Mouse (Mus musculus) cerebellum, adult 18-20 months (tissue): ENCODE data around the gene Fcrl1.
"Not testable (repeated sequence)": the region's sequence is repeated elsewhere in the genome, so short reads cannot be mapped to it uniquely, and the experiment has no call there.

Source experiments
- DNase-seq, 2 experiments: peaks; one replicate each; pipeline ENCODE4 v3.0.0; 2021

Fcrl1 gene

DNA sequence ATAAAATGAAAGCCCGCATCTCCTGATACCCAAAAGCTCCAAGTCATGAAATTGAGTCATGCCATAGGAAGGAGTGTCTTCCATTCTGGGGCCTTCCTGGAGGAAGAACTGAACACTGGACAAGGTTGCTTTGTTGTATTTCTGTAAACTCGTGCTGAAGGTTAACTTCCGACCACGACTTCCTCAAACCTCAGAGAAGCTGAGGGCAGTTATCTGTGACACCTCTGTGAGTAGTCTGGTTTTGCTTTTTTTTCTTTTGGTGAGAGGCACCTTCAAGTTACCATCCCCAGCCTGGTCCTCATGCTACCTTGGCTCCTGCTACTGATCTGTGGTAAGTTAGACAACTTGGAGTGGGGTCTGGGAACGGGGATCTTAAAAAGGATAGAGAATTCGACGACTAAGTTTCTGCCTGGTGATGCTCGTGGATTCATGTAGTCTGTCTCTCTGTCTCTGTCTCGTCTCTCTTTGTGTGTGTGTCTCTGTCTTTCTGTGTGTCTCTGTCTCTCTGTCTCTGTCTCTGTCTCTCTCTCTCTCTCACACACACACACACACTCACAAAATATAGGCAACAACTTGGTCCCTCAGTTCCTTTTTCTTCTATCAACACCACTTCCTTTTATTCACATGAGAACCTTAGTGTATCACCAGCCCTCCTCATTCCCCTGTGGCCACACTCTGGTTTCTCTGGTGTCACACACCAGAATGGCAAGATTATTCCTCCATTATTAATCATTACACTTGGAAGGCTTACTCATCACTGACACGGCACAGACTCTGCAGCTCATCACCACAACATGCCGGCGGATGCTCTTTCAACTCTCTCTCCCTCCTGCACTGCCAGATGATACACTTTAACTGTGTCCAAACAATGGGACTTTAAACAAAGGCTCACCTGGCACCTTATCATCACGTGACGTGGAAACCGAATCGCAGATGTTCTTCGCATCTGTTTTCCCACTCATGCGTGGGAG, at the start of gene Fcrl1:
Fcrl1 (plus strand) TSS at position 193 of the 971 bp plus-strand sequence.
- no peak for DNase-seq

DNA sequence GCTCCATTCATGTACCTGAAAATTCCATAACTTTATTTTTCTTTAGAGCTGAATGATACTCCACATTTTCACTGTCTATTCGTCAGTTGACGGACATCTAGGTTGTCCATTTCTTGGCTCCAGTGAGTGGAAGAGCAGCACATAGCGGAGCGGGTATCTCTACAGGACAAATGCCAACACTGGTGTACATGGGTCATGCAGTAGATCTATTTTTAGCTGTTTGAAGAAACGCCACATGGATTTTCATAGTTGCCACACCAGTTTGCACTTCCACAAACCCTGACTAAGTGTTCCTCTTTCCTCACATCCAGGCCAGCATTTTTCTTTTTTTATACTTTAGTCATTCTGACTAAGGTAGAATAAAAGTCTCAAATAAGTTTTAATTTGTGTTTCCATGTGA, 38.3 kb upstream of the Fcrl1 start:
- no peak for DNase-seq

DNA sequence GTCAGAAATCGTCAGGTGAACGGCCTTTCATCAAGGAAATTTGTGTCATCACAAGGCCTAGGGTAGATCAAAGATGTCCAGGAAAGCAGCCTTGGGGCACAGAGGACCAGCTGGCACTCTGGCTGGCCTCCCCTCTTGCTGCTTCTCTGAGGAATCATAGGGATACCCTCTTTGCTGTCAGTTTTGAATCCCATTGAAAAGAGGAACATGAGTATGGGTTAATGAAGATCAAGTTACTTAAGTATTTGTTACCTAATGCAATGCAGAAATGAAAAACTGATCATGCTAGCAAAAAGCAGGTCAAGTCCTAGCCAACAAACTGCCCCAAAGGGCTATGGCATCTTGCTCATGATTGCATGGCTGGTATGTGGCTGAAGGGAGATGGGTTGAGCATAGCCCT, 25.2 kb upstream of the Fcrl1 start:
- not testable (repeated sequence) for DNase-seq

DNA sequence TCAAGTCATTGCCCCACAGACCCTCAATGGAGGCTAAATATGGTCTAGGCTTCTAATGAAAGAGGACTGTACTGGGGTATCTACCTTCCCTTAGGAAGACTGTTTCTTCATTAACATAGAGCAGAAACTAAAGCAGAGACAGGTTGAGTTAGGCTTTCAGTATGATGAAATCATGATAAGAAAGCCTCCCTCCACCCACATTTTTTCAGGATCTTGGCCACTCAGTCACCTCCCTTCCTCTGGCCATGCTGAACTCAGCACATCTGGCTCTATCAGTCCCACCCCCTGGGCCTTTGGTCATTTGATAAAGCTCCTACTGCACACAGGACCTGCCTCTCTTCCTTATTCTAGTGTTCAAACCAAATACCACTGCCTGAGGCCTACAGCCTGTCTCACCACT, 18.6 kb upstream of the Fcrl1 start, which contains the start of gene Cd5l:
Cd5l (plus strand) TSS at position 301 of the 400 bp plus-strand sequence.
- DNase-seq = no peak

DNA sequence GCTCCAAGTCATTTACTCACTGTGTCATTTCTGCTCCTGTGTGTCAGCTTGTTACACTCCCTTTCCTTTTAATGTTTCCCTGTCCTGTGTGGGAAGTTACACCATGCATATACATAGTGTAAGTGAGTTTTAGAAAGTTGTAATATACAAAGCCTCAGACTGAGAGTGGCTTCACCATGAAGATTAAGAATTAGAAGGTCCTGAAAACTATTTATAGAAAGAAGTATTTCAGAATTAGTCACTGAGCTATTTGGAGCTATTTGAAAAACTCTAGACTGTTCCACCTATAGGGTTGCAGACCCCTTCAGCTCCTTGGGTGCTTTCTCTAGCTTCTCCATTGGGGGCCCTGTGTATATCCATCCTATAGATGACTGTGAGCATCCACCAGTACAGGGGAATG, 17.0 kb upstream of the Fcrl1 start:
- no peak for DNase-seq

DNA sequence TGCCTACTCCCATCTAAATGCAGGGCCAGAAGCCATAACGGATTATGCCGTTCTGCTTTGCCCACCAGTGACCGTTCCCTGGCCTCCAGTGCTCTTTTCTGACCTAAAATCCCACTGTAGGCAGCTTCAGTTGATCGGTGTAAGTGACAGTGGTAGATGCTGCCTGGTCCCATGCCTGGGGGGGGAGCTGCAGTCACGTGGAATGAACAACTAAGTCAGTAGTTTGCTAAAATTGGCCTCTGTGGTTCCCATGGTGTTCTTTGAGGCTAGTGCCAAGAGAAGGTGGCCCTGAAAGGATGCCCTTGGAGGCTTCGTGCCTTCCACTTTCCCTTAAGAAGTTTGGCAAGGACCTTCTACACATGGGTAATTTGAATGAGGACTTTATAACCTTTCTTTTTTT, 15.7 kb upstream of the Fcrl1 start:
- DNase-seq = no peak

DNA sequence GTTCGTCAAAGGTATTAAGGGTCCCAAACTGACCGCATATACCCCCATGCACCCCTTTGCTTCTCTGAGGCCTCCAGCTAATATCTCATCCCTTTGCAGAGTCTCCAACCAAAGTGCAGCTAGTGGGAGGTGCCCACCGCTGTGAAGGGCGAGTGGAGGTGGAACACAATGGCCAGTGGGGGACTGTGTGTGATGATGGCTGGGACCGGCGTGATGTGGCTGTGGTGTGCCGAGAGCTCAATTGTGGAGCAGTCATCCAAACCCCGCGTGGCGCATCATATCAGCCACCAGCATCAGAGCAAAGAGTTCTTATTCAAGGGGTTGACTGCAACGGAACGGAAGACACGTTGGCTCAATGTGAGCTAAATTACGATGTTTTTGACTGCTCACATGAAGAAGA, 10.5 kb upstream of the Fcrl1 start:
- DNase-seq = no peak

DNA sequence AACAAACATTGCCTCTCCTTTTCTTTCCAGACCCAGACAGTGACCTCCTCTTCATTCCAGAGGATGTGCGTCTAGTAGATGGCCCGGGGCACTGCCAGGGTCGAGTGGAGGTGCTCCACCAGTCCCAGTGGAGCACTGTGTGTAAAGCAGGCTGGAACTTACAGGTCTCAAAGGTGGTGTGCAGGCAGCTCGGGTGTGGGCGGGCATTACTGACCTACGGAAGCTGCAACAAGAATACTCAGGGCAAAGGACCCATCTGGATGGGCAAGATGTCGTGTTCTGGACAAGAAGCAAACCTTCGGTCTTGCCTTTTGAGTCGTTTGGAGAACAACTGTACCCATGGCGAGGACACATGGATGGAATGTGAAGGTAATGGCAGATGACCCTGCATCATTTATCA, 8.7 kb upstream of the Fcrl1 start:
- DNase-seq = no peak

DNA sequence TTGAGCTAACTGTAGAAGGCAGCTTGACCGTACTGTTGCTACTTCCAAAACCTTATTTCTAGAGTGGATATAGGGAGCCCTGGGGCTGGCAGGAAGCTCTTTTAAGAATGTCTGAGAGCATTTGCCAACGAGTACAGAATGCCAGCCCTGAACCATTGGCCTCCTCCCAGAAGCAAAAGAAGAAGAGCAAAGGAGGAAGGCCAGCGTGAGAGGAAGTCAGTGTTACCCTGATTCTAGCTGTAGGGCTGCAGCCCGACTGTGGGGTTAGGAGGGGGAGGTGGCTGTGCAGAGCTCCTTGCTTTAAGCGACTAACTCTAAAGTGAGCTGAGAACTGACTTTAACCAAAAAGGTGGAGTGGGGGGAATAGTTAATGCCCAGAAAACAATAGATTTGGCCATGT, 7.0 kb upstream of the Fcrl1 start:
- DNase-seq = no peak

DNA sequence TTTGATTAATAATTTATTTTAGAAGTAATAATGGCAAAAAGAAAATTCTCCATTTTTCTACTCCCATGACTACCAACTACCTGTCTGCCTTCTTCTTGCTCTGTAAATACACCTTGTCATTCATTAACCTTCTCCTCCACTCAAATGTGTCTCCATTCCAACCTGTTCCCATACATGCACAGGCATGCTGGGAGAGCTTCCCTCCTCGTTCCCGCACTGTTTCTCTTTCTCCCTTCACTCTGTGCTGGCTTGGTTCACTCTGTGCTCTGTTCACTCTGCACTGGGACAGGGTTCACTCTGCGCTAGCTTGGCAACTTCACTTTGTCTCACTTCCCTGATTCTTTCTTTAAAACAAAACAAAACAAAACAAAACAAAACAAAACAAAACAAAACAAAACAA, 1.0 kb downstream of the Fcrl1 start:
- no peak for DNase-seq

DNA sequence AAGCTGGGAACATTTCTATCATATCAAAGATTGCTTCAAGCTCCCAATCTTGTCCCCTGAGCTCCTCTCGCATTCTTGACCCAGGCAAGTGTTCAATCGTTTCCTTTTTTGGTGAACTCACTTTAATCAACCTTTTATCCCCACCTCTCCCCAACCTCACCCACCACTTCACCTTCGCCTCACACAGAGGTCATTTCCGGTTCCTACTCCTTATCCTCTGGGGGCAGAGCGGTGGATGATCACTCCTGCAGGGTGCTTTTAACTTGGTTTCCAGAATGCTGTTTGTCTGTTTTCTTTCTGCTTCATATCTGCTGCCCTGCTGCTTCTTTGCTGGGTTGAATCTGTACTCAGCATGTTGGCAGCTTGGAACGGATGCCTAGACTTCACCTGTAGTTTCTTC, 1.5 kb downstream of the Fcrl1 start:
- no peak for DNase-seq

DNA sequence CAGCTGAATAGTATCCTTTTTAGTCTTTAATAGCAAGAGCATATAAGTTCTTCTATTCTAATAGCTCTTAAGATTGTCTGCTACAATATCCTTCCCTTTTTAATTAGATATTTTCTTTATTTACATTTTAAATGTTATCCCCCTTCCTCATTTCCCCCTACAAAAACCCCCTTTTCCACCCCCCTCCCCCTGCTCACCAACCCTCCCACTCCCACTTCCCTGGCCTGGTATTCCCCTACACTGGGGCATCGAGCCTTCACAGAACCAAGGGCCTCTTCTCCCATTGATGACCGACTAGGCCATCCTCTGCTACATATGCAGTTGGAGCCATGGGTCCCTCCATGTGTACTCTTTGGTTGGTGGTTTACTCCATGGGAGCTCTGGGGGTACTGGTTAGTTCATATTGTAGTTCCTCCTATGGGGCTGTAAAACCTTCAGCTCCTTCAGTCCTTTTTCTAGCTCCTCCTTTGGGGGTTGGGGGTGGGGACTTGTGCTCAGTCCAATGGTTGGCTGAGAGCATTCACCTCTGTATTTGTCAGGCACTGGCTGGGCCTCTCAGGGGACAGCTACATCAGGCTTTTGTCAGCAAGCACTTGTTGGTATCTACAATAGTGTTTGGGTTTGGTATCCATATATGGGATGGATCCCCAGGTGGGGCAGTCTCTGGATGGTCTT, 3.6 kb downstream of the Fcrl1 start:
- DNase-seq = not testable (repeated sequence)

DNA sequence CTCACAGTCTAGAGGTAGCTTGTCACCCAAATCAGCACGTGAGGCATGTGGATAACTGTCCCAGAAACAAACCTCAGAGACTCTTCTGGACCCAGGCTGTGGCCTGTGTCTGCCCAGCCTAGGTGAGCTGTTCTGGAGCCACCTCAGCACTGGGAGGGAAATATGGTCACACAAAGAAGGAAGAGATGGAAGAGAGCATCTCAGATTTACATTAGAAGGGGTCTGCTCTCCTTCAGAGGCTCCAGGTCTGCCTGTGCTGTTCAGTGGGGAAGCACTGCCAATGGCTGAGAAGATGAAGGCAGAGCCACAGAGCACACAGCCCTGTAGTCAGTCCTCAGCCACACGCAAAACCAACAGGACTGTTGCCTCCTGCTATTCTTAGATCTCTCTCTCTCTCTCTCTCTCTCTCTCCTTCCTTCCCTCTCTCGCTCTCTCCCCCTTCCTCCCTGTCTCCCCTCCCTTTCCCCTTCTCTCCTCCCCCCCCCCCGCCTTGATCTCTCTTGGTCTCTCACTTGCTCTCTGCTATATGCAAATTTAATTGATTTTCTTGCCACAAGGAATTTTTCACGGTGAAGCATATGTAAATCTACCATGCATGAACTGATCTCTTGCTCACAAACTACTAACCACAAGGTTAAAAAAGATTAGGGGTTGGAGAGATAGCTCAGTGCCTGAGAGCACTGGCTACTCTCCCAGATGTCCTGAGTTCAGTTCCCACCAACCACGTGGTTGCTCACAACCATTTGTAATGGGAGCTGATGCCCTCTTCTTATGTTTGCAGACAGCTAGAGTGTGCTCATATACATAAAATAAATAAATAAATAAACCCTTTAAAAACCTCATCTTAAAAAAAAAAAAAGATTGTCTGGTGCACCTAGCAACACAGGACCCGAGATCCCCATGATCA, 5.9 kb downstream of the Fcrl1 start:
- no peak for DNase-seq

DNA sequence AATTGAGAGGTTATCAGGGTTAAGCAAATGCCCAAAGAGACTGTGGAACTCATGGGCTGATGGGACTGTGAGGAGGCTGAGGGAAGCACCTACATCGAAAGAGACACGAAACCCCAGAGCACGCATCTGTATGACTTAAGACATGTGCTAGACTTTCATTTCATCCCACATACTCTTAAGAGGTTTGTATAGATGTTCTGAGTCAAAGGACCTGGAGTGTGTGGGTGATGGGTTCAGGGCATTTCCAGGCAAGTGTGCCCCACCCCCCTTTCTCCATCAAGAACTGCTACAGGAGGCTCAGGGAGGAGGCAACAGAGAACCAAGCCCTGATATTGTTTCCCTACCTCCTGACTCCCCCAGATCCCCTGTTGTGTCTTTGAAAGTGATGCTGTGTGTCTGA, 7.1 kb downstream of the Fcrl1 start:
- DNase-seq = no peak

DNA sequence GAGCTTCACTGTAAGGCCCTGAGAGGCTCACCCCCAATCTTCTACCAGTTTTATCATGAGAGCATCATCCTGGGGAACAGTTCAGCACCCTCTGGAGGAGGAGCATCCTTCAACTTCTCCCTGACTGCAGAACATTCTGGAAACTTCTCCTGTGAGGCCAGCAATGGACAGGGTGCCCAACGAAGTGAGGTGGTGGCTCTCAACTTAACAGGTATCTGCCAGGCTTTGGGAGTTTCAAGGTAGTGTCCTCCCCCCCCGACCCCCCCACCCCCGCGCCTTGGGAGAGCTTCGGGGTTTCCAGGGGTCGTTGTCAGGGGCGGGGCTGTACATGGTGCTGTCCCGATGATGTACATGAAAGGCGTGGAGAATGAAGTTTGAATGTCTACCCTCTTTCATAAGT, 8.9 kb downstream of the Fcrl1 start:
- no peak for DNase-seq

DNA sequence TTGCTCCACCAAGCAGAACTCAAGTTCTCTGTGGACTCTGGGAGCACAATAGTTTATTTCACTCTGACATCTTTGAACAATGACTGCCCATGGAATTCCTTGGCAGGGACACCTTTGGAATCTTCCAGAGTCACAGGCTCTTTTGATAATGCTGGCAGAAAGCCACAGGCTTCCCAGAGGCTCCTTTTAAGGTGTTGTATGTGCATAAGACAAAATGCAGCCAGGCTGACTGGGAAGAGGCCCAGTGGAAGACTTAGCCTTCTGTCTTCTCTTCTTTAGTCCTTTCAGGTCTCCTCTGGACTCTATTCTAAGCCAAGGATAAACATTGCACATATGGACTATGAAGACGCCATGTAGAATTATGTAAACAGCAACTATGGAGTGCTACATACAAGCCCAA, 14.7 kb downstream of the Fcrl1 start:
- DNase-seq = no peak

DNA sequence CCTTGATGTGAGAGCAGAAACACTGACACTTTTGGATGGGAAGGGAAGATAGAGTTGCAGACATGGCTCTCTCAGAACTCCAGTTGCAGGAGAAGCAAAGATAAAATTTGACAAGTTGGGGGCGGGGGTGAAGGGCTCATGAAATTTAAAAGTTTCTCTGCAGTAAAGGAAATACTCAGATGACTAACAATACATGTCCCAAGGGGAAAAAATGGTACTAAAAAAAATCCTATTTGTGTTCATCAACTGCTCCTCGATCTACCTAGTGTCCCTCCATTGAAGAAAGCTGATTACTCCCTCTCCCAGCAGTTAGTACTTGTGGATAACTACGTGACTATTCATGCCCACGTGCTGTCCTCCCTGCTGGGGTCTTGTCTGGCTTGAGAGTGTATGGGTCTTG, 22.6 kb downstream of the Fcrl1 start:
- DNase-seq = no peak

DNA sequence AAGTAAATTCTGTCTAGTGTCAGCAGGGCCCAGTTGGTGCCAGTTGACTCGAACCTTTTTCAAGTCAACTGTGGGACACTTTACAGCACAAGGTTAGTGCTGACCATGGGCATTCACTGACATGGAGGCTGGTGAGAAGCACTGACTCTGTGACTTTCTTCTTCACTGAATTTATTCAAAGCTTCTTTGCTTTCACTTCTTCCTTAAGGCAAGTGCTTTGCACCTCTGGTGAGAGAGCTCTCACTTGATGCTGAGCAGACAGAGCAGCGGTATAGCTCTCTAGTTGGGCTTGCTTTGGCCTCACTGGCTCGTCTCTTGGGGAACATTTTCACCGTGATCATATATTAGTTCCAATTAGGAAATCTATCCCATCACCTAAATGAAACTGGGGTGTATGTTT, 23.7 kb downstream of the Fcrl1 start:
- no peak for DNase-seq

DNA sequence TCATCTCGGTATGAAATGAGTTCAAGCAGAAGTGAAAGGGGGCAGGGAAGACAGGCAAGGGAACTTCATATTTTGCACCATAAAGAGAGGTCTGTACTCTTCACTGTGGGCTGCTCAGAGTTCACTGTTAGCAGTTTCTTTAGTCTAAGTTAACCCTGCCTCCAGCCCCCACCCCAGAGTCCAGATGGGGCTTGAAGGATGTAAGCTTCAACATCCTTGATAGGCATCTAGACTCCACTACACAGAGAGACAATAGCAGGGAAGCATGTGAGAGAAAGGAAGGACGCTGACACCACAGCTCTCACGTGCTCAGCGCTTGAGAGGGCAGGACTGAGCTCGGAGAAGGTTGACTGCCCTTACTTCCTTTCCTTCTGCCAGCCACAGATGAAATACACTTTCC, 25.1 kb downstream of the Fcrl1 start:
- DNase-seq = no peak

DNA sequence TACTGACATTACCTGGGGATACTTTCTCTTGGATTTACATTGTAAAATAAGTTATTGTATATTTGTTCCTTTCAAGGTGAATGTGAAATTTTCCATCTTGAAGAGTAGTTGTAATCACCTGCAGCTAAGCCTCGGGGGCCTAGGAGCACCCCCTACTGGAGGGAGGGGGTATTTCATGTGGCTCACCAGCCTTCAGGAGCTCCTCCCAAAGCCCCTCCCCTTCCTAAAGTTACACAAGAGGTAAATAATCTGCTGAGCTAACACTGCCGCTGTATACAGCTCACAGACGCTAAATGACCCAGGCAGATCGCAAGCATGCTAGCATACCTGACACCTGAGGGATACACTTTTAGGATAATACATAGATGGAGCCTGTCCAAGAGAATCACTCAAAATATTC, 32.0 kb downstream of the Fcrl1 start:
- DNase-seq = no peak

DNA sequence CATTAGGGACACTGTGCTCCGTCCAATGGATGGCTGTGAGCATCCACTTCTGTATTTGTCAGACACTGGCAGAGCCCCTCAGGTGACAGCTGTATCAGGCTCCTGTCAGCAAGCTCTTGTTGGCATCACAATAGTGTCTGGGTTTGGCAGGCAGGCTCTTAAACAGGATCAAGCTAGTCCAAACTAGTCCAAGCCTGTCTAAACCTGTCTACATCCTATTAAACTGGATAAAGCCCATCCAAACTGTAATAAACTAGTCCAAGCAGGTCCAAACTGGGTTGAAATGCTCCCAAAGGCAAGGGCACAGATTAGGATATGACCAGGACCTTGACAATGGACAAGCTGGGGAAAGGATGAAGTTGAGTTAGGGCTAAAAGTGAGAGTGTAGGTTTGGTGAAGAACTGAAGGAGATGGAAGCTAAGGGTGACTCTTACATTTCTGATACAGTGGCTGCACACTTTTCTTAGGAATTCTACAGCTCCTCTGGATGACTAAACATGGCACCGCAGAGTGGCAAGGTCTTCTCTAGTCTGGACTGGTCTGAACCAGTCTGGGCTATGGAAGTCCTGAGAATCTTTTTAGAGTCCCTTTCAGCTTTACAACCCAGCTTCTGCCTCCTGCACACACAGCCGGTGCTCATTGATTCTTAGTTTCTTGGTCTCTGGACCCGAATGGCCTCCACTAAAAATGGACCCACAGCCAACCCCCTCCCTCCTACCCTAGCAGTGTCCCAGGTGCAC, 33.2 kb downstream of the Fcrl1 start:
- no peak for DNase-seq

DNA sequence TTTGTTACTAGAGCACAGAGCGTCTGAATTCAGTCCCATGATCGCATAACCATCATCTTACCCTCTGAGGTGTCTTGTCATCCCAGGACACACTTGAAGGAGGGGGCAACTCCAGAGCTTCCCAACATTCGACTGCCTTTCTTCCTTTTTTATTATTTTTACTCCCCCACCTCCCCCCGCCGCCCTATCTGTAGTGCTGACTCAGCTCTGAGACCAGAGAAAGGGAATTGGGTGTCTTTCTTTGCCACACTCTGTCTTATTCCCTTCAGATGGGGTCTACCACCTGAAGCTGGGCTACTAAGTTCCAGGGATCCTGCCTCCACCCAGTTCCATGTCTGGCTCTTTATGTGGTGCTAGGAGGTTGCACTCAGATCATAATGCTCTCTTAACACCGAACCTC, 34.4 kb downstream of the Fcrl1 start:
- DNase-seq = no peak
